Mouse (Mus musculus) c-Kit-positive CD71-negative TER-119-negative erythroid progenitor cells, embryonic 14.5 days (primary cell): ENCODE data around the gene Tex10.

ENCODE experiments used
- DNase-seq: peaks from one replicate; pipeline ENCODE4 v3.0.0-alpha.2; 2013; ENCODE audit warnings: low read depth

Gene Tex10

GRCm38 (mm10) chr4:48403066-48403640 lies 70.1 kb downstream of the Tex10 start:
- DNase-seq: no peak

- no peak for DNase-seq
Measured at GRCm38 (mm10) chr4:48396949-48397348, 76.3 kb downstream of the Tex10 start.

GRCm38 (mm10) chr4:48382506-48382905 lies 90.8 kb downstream of the Tex10 start:
- DNase-seq: no peak

DNA sequence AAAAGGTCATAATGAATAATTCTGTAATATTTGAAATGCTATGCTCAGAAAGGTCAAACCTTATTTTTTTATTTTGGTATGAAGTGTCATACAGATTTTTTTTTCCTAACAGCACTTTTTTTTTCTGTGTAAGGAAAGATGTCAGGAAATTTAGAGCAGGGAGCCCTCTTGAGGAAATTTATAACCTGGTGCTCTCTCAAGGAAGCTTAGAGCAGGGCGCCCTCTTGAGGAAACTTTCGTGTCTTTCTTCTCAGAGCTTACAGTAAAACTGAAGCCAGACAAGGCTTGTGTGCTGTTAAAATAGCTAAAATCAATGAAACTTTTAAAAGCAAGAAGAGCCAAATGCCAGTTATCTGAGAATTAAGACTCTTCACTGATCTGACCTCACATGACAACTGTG lies 92.3 kb downstream of the Tex10 start:
- peak; percentile 56 for DNase-seq
